Mouse (Mus musculus) adrenal gland, adult 10 weeks (tissue): ENCODE results near the gene Sptlc3. TPM values are rescaled to one million over a fixed set of nuclear protein-coding genes. Genes with fewer than 3 reads are reported as not detected.

Experiments used
- polyA plus RNA-seq: library from polyadenylated mRNA; stranded (reverse); fragments of 350-450 nt; fragmentation: Illumina TruSeq; extraction: RNeasy Lipid Tissue Mini Kit (QIAGEN cat#74804); gene quantifications from one replicate; pipeline ENCODE4 v1.2.3, GENCODE M21; 2014; ENCODE audit warnings: low read depth, low replicate concordance

Gene Sptlc3
- polyA plus RNA-seq = not detected

GRCm38 (mm10) chr2:139493836-139494235 lies at the start of gene Sptlc3:
Gene Sptlc3, plus strand, starts transcription at chr2:139493913.

GRCm38 (mm10) chr2:139677809-139678274 lies 184.1 kb downstream of the Sptlc3 start, which contains the start of gene Ism1:
Gene Ism1, plus strand, starts transcription at chr2:139678178.

Other genes with a start within 250 kb of the Sptlc3 start
- 25.5 TPM for gene Ism1, start 184.3 kb downstream of the Sptlc3 start, polyA plus RNA-seq